Mouse (Mus musculus) stomach, embryonic 14.5 days (tissue): ENCODE measurements around the gene Mum1. TPM values are rescaled to one million over a fixed set of nuclear protein-coding genes. Genes with fewer than 3 reads are reported as not detected.

Experiments
- ATAC-seq: fragments of 200-750 bp; cut with Nextera tagmentation; 2 replicates; pipeline ENCODE4 v1.8.0; 2017; ENCODE audit warnings: low read depth, moderate TSS enrichment; ENCODE audit not compliant: insufficient number of reproducible peaks, insufficient read depth, low FRiP score
- H3K27ac ChIP-seq: fragments of 300-500 bp; sonication (generic); 2 replicates; pipeline ENCODE4 v1.5.1; 2014; ENCODE audit warnings: mild to moderate bottlenecking, low read length, moderate library complexity, mixed read lengths
- H3K27me3 ChIP-seq: fragments of 300-500 bp; sonication (generic); 2 replicates; pipeline ENCODE4 v1.6.1; 2014; ENCODE audit warnings: low read length, control low read depth, mixed read lengths; ENCODE audit not compliant: control insufficient read depth, insufficient read depth
- H3K36me3 ChIP-seq: fragments of 300-500 bp; sonication (generic); 2 replicates; pipeline ENCODE4 v1.6.1; 2014; ENCODE audit warnings: mild to moderate bottlenecking, control low read depth, low read length, moderate library complexity, mixed read lengths; ENCODE audit not compliant: control insufficient read depth, insufficient read depth
- H3K4me1 ChIP-seq: fragments of 300-500 bp; sonication (generic); 2 replicates; pipeline ENCODE4 v1.6.1; 2014; ENCODE audit warnings: low read length, control low read depth, mixed read lengths; ENCODE audit not compliant: control insufficient read depth, insufficient read depth
- H3K4me2 ChIP-seq: fragments of 300-500 bp; sonication (generic); replicated peaks from 2 replicates; pipeline ENCODE4 v1.6.1; 2014; ENCODE audit warnings: low read depth, low read length, control low read depth
- H3K4me3 ChIP-seq: fragments of 300-500 bp; sonication (generic); 2 replicates; pipeline ENCODE4 v1.5.1; 2014; ENCODE audit warnings: low read depth, low read length, control low read depth
- H3K9ac ChIP-seq: fragments of 300-500 bp; sonication (generic); replicated peaks from 2 replicates; pipeline ENCODE4 v1.6.1; 2014; ENCODE audit warnings: low read depth, mild to moderate bottlenecking, control low read depth, low read length, moderate library complexity, mixed read lengths
- H3K9me3 ChIP-seq: fragments of 300-500 bp; sonication (generic); 2 replicates; pipeline ENCODE4 v1.6.1; 2016; ENCODE audit warnings: low read depth, low read length, control low read depth; ENCODE audit not compliant: control insufficient read depth
- WGBS: fragments of 180-500 bp; shearing (Covaris S2); extraction: QIAGEN DNeasy Blood & Tissue Kit; methylation state at CpG from one replicate; pipeline ENCODE4 v1.1.7; 2014; 5-methylcytosine and 5-hydroxymethylcytosine counted together
- polyA plus RNA-seq: library from polyadenylated mRNA; unstranded; fragments of >200 nt; fragmentation: Nextera tagmentation; extraction: Ambion mirVana; gene quantifications from 2 replicates; pipeline ENCODE4 v1.2.1, GENCODE M21; 2014

Mum1 gene
- polyA plus RNA-seq, 1 experiment from 2014 or later: 65.6 TPM

DNA sequence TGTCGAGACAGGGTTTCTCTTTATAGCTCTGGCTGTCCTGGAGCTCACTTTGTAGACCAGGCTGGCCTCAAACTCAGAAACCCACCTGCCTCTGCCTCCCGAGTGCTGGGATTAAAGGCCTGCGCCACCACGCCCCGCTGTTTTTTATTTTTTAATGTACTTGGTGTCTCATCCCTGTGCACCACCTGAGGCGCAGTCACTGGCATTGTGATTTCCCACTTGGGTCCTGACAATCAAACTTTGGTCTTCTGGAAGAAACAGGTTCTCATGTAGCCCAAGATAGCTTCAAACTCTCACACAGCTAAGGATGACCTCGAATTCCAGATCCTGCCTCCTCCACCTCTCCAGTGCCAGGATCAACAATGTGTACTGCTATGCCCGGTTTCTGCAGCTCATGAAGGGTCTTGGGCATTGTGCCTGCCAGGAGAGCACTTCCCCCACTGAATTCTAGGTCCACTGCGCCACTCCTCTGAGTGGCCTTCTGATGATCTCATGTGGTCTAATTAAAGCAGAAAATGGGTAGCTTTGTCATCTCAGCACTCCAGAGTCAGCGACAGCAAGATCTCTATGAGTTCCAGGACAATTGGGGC is 36.6 kb downstream of the Mum1 start:
- H3K9ac ChIP-seq: no peak overlapping the region
- H3K4me1 ChIP-seq: peaks cover 38% of the 10 kb centered on the region
- no peak overlapping the region for H3K4me2 ChIP-seq
- no peaks in the 10 kb centered on the region for H3K9me3 ChIP-seq
- peaks cover 19% of the 10 kb centered on the region; the same call in 1 of the 2 replicates for H3K36me3 ChIP-seq
- H3K27me3 ChIP-seq: no peaks in the 10 kb centered on the region
- H3K4me3 ChIP-seq: no peak overlapping the region
- WGBS: 88% methylated on average over 10 of the region's 10 CpGs
- ATAC-seq: no peak
- no peak overlapping the region for H3K27ac ChIP-seq

DNA sequence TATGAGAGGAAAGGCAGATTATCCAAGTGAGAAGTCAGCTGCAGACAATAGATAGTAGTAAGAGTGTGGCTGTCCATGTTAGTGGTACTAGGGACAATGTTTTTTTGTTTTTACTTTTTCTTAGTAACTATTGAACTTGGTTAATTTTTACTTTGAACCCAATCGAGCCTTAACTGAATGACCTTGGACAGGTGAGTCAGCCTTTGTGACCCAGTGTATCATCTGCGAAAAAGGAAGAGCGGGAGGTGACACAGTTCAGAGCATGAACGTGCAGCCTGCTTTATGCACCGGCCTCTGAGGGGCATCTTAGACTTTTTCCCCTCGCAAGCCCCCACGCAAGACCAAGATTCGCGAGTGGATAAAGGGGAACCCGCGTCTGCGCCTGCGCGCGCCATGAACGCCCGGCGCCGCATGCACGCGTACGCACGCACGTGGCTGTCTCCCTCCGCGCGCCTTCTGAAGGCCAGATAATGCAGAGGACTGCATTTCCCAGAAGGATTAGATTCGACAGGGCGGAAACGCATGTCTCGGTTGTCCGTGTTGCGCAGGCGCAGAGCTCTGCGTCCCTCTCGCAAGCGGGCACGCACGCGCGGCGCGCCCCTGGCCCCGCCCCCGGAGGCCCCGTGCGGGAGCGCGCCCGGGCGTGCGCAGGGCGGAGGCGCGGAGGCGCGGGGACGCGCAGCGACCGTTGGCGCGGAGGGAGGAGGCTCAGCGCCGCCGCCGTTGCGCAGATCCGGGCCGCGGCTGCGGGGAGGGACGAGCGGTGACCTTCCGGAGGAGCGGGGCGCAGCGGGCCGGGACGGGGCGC is 38.3 kb downstream of the Mum1 start:
- Histone ChIP-seq H3K9me3 (no peaks in the 10 kb centered on the region), H3K4me3 (peak overlapping the region; percentile 80), H3K27me3 (no peaks in the 10 kb centered on the region), H3K36me3 (peaks cover 11% of the 10 kb centered on the region; the same call in 1 of the 2 replicates), H3K4me2 (peak overlapping the region; percentile 81), H3K27ac (peak overlapping the region; percentile 63), H3K4me1 (peaks cover 34% of the 10 kb centered on the region), H3K9ac (peak overlapping the region; percentile 91)
- 1% methylated on average over 73 of the region's 81 CpGs for WGBS
- ATAC-seq: peak; percentile 53

DNA sequence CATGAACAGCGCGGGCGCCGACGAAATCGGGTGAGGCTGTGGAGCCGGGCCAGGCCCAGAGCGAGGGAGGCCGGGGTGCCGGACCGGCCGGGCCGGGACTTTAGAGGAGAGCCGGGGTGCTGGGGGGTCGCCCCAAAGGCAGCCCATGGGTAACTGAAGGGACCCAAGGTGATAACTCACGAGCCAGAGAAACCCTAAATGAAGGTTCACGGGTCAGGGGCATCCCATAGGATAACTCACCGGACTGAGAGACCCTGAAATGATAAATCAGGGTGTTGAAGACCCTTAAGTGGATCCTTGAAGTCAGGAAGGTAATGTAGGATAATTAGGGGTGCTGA is 38.9 kb downstream of the Mum1 start:
- H3K4me3 ChIP-seq: peak overlapping the region; percentile 80
- peaks cover 28% of the 10 kb centered on the region for H3K4me1 ChIP-seq
- WGBS: 2% methylated on average over 18 of the region's 18 CpGs
- ATAC-seq: no peak
- peak overlapping the region; percentile 63 for H3K27ac ChIP-seq
- no peaks in the 10 kb centered on the region for H3K9me3 ChIP-seq
- peak overlapping the region; percentile 81 for H3K4me2 ChIP-seq
- H3K36me3 ChIP-seq: peaks cover 11% of the 10 kb centered on the region; the same call in 1 of the 2 replicates
- no peaks in the 10 kb centered on the region for H3K27me3 ChIP-seq
- H3K9ac ChIP-seq: peak overlapping the region; percentile 91

DNA sequence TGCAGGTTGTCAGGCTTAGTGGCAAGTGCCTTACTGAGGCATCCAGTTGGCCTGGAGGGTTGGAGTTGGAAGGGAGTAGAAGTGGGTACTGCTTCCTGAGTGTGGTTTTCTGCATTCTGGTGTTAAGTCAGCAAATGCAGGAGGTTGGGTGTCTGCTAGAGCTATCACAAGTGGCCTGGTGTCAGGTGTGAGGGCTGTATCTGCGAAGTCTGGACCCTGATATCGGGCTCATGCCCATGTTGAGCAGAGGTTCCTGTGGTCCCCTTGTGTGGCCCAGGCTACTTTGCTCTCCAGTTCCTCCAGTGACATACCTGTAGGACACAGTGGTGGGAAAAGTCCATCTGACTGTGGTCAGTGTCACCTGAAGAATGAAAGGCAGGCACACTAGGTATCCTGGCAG is 43.9 kb downstream of the Mum1 start:
- WGBS: 83% methylated on average over 2 of the region's 2 CpGs
- H3K36me3 ChIP-seq: peaks cover 29% of the 10 kb centered on the region

DNA sequence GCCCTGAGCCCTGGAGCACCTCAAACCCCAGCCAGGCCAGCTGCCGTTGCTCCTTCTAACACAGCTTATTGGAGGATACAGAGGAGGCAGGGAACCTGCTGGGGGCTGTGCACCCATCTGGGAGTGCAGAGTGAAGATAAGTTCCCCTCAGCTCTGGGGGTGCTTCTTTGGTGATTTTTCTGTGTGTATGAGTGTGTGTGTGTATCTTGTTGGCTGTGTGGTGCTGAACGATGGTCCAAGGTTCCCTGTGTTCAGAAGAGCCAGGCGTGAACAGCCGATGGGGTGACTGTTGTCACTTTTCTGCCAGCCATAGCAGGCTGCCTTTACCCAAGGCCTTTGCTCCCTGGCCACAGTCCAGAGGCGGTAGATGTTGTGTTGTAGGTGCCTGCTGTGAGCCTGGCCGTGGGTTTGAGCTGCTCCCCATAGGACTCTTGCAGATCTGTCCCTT is 44.5 kb downstream of the Mum1 start:
- H3K9me3 ChIP-seq: no peaks in the 10 kb centered on the region
- no peak overlapping the region for H3K27ac ChIP-seq
- ATAC-seq: no peak
- no peaks in the 10 kb centered on the region for H3K27me3 ChIP-seq
- H3K4me2 ChIP-seq: no peak overlapping the region
- no peak overlapping the region for H3K9ac ChIP-seq
- peaks cover 31% of the 10 kb centered on the region for H3K36me3 ChIP-seq
- WGBS: 76% methylated on average over 6 of the region's 6 CpGs
- H3K4me3 ChIP-seq: no peak overlapping the region
- H3K4me1 ChIP-seq: peaks cover 23% of the 10 kb centered on the region

More for the DNA sequence above, 43.9 kb downstream of the Mum1 start:
- no peak for ATAC-seq
- H3K4me3 ChIP-seq: no peak overlapping the region
- H3K27me3 ChIP-seq: no peaks in the 10 kb centered on the region
- no peaks in the 10 kb centered on the region for H3K9me3 ChIP-seq
- H3K4me1 ChIP-seq: peaks cover 25% of the 10 kb centered on the region
- no peak overlapping the region for H3K27ac ChIP-seq
- no peak overlapping the region for H3K9ac ChIP-seq
- no peak overlapping the region for H3K4me2 ChIP-seq

DNA sequence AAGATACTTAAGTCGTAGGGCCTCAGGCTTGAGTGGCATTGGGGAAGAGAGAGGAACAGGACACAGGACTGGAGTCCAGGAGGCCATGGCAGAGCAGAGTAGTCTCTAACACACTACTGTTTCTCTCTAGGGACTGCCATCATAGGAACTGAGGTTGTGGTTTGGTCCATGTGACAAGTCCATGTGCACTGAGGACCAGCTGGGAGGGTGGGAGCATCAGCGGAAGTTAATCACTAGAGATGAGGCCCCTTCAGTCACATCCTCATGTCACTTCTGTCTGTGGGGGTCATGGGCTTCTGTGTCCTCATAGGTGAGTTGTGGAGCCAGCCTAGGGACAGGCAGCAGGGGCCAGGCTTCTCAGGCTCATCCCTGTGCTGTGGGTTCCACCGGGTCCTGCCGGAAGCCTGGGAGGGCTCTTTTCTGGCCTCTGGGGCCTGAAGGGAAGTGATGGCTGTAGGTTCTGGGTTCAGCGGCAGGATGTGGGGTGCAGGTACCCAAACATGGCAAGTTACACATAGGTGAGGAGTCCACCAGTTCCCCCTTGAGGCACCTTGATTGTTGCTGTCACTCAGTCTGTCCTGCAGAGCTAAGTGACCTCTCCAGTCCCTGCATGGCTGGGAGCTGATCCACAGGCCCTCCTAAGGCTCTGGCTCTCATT is 45.1 kb downstream of the Mum1 start:
- H3K4me1 ChIP-seq: peaks cover 18% of the 10 kb centered on the region
- peaks cover 36% of the 10 kb centered on the region for H3K36me3 ChIP-seq
- no peaks in the 10 kb centered on the region for H3K27me3 ChIP-seq
- H3K27ac ChIP-seq: no peak overlapping the region
- no peak for ATAC-seq
- H3K4me2 ChIP-seq: no peak overlapping the region
- H3K4me3 ChIP-seq: no peak overlapping the region
- H3K9ac ChIP-seq: no peak overlapping the region
- H3K9me3 ChIP-seq: no peaks in the 10 kb centered on the region
- WGBS: 90% methylated on average over 5 of the region's 5 CpGs

DNA sequence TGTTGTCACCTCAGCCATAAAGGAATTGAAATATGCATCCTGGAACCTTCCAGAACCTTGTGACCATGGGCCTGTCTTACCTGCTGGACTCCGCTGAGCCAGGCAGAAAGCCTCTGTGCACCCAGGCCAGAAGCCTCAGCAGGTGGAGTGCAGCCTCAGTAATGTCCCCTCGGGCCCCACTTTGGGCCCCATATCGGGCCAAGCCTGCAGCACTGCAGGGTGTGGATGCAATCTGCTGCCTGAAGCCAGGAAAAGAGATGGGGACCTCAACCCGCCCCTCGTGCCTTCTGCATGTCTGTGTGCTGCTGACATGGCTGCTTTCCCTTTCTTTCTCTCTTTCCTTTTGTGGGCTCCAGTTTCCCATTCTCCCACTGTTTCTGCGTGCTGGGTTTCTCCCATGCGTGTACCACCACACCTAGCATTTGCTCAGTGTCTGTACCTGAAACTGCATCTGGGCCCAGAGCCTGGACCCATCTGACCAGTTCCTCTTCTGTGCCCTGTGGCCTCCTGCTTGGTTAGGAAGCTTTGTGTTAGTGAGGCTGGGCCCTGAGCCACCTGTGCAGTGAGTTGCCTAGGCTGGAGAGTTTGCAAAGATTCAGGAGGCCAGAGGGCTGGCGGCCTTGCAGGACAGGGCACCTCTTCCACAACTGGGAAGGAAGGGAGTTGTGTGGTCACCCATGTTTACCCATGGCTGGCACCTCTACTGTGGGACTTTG is 45.8 kb downstream of the Mum1 start:
- H3K27ac ChIP-seq: no peak overlapping the region
- H3K4me1 ChIP-seq: peaks cover 11% of the 10 kb centered on the region
- WGBS: 84% methylated on average over 8 of the region's 8 CpGs

DNA sequence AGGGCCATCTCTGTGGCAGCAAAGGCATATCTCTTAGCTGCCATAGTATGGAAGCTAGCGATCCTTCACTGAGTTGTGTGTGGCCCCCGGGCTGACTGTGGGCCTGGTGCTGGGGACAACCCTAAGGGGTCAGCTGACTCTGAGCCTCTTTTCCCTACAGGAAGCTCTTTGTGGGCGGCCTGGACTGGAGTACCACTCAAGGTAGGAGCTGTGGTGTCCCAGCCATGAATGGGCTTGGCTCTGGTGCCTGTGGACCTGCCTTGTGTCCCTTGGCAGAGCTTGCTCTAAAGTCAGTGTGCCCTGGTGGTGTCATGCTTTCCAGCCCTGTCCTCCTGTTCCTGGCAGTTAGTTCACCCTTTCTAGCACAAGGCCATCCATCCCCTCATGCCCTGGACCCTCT is 47.6 kb downstream of the Mum1 start:
- ATAC-seq: no peak
- no peak overlapping the region for H3K9ac ChIP-seq
- no peak overlapping the region for H3K4me3 ChIP-seq
- H3K27me3 ChIP-seq: no peaks in the 10 kb centered on the region
- no peaks in the 10 kb centered on the region for H3K9me3 ChIP-seq
- 0 out of 2 replicates have a peak, but pooled peaks cover 2% of the 10 kb centered on the region for H3K4me1 ChIP-seq
- WGBS: 84% methylated on average over 3 of the region's 3 CpGs
- H3K36me3 ChIP-seq: peaks cover 54% of the 10 kb centered on the region
- no peak overlapping the region for H3K4me2 ChIP-seq
- no peak overlapping the region for H3K27ac ChIP-seq

More for the DNA sequence above, 45.8 kb downstream of the Mum1 start:
- no peak overlapping the region for H3K4me3 ChIP-seq
- H3K4me2 ChIP-seq: no peak overlapping the region
- H3K36me3 ChIP-seq: peaks cover 42% of the 10 kb centered on the region
- no peak for ATAC-seq
- no peak overlapping the region for H3K9ac ChIP-seq
- H3K9me3 ChIP-seq: no peaks in the 10 kb centered on the region
- no peaks in the 10 kb centered on the region for H3K27me3 ChIP-seq
